Comparison of ENCODE assay signal across 21 mouse cellular contexts in genomic region chr11:96143766-96144165, GRCm38 (mm10). TPM values are rescaled to one million over a fixed set of nuclear protein-coding genes. Genes with fewer than 3 reads are reported as not detected.
"Had no signal": no experiment of that assay in that cellular context is flagged by ENCODE, and none has a peak within 500 bp of the region (broad histone marks: within the 10 kb centered on the region; RNA-seq: fewer than 3 reads in every experiment).

No protein-coding gene starts in this region.

- H3K27ac ChIP-seq: neural tube, embryonic 13.5 days; neural tube, embryonic 15.5 days; stomach, embryonic 15.5 days; stomach, postnatal 0 days had no signal

- H3K9ac ChIP-seq: neural tube, embryonic 13.5 days; neural tube, embryonic 15.5 days; stomach, embryonic 15.5 days had no signal

- H3K36me3 ChIP-seq: neural tube, embryonic 13.5 days; neural tube, embryonic 15.5 days; stomach, embryonic 15.5 days had no signal

- H3K4me2 ChIP-seq: neural tube, embryonic 13.5 days; neural tube, embryonic 15.5 days; stomach, embryonic 15.5 days had no signal

- H3K4me3 ChIP-seq: neural tube, embryonic 13.5 days; neural tube, embryonic 15.5 days; stomach, embryonic 15.5 days had no signal

- DNase-seq: retina, postnatal 1 day; right cerebral cortex, adult 18-20 months; right cerebral cortex, postnatal 14 days; right cerebral cortex, postnatal 25 days; right cerebral cortex, postnatal 4 days; spleen, adult 18-20 months; thymus, adult 18-20 months; thymus, adult 2 months; thymus, postnatal 14 days; thymus, postnatal 25 days; thymus, postnatal 36 days; thymus, postnatal 4 days had no signal

- H3K9me3 ChIP-seq: neural tube, embryonic 13.5 days; neural tube, embryonic 15.5 days; stomach, embryonic 15.5 days had no signal

RNA-seq across cellular contexts. Expression of gene Ttll6, which starts 10.2 kb away (rescaled TPM):
- polyA plus RNA-seq: neural tube, embryonic 13.5 days; small intestine, adult 2 months; spleen, adult 2 months had no signal

RNA-seq across cellular contexts. Expression of gene Calcoco2, which starts 32.0 kb away (rescaled TPM):
- polyA plus RNA-seq: neural tube, embryonic 13.5 days; neural tube, embryonic 14.5 days; neural tube, embryonic 15.5 days; small intestine, adult 2 months; spleen, adult 2 months; stomach, embryonic 14.5 days; stomach, postnatal 0 days; thymus, adult 2 months had no signal

RNA-seq across cellular contexts. Expression of gene Hoxb13, which starts 50.4 kb away (rescaled TPM):
- polyA plus RNA-seq: neural tube, embryonic 13.5 days; neural tube, embryonic 14.5 days; spleen, adult 2 months; stomach, embryonic 14.5 days; stomach, embryonic 15.5 days; stomach, embryonic 16.5 days; stomach, postnatal 0 days had no signal
